Mouse (Mus musculus) A20 (cell line): Measurements from ENCODE around the gene Eqtn.
A peak's percentile ranks its signal among the peaks of the same experiment; 100 is the strongest.

Experiments used
- DNase-seq: peaks from one replicate; pipeline ENCODE4 v3.0.0-alpha.2; 2011; ENCODE audit warnings: low read depth, low spot score

Gene Eqtn

DNA sequence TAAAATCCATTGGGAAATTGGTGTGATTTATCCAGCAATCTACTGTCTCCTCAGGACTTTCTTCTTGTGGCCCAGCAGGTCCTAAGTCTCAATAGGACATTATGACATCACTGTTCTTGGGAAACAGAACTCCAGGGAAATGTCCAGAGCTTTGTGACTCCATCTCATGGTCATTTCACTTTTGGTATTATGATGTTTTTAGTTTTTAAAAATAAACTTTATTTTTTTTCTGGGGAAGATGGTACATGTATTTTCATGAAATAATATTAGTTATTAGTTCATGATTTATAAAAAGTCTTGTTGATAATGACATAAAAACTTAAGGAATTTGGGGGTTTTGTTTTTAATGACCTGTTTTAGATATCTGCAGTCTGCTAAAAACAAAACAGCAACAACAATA, at the start of gene Eqtn:
TSS of gene Eqtn (minus strand) at position 101 of the 400 bp plus-strand sequence.
- no peak for DNase-seq

DNA sequence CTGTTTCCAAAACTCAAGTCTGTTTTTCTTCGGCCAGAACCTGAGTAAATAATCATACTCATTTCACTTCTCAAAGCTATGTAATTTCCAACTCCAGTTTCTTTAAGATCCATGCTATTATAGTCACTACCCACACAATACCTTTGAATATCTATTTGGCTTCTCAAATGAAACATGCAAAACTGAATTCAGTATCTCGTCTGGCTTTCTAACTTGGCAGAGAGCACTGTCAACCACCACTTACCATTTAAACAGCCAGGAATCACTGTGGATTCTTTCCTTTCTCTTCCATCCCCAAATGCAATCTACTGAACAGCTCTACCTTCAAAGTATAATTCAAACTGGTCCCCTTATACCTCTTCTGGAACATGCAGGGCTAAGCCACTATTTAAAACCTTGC, 44.7 kb upstream of the Eqtn start:
- no peak for DNase-seq

DNA sequence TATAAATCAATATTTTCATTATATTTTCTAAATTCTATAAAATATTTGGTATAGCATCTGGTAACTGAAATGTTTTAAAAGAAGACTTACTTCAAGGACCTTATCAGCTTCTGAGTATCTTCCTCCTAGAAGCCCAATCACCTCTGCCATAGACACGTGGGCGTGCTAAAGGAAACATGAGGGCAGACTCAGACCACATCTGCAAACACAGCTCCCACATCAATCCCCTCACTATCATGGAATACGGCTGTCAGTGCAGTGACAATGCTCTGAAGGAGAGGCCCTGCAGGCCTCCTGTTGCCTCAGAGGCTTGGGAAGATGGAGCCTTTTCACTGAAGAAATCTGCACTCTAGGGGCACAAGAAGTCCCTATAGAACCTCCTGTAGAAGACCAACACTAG, 24.1 kb upstream of the Eqtn start:
- no peak for DNase-seq

DNA sequence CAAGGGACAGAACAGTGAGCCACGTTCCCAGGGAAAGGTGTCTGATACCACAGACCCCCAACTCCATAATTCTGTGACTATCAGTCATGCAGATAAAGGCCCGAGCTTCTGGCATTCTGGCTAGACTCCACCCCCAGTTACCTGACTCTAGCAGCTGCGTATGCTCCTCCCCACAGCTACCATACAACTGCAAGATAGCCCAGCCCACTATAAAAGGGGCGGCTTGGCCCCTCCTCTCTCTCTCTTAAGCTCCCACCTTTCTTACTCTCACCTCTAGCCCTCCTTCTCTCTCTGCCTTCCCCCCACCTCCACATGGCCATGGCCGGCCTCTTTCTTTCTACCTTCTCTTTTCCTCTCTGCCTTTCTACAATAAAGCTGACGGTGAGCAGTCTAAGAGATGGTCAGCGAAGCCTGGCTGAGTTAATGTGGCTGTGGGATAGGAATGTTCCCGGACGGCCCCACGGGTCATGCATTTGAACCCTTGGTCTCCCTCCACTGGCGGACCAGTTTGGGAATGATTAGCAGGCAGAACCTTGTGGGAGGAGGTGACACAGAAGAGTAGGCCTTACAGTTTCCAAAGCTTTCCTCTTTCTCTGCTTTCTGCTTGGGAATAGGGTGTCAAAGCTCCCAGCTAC, 12.7 kb upstream of the Eqtn start:
- DNase-seq: no peak

DNA sequence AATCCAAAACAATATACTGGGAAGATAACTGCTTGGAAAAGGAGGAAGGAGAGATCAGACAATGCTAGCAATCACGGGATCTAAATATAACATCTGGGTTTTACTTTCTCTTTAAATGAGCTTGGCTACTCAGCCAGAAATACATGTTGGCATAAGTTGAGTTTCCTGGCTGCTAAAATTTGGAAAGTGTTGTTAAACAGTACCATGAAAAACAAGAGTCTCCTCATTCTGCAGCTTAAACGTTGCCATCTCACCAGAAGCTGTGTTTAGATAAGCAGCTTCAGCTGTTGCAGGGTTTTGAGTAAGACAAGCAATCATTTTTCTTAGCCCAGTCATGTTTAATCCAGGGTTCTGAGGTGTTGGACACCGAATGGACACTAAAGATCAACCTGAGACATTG, 26.9 kb downstream of the Eqtn start:
- DNase-seq: no peak

GRCm38 (mm10) chr4:94900744-94901143, 27.9 kb downstream of the Eqtn start:
- peak; percentile 51 for DNase-seq
